Mouse (Mus musculus): ENCODE results near the gene Apoh. TPM values are rescaled to one million over a fixed set of nuclear protein-coding genes. Genes with fewer than 3 reads are reported as not detected.

The Apoh gene
- total and polyA plus RNA-seq, 3 experiments = 0.95 TPM; not detected in 2

- Histone ChIP-seq H3K4me2 (ENCODE audit: insufficient read depth, low read depth, poor library complexity, severe bottlenecking) (no peak overlapping the region), H3K27me3 (replicated peaks) (no peaks in the 10 kb centered on the region), H3K4me1 (ENCODE audit: control insufficient read depth in 1 of 2, insufficient read depth in 2 of 2) (peaks cover 5 to 66% of the 10 kb centered on the region in 2 experiments; a peak in 3 of 4 replicates), H3K9ac (ENCODE audit: insufficient read depth, low read depth) (no peak overlapping the region), H3K79me2 (replicated peaks; ENCODE audit: control insufficient read depth, extremely low read depth, insufficient read depth, poor library complexity, severe bottlenecking) (peaks cover 8% of the 10 kb centered on the region), H3K27ac (ENCODE audit: insufficient read depth, low read depth) (no peak overlapping the region), H3K9me3 (replicated peaks; ENCODE audit: low read length) (no peaks in the 10 kb centered on the region), H3K36me3 (replicated peaks in 1 of 2; ENCODE audit: control insufficient read depth in 1 of 2, insufficient read depth in 1 of 2, low read length in 1 of 2) (peaks cover 8 to 86% of the 10 kb centered on the region in 2 experiments), H3K4me3 (replicated peaks in 1 of 3; ENCODE audit: low read depth in 2 of 3, low read length in 2 of 3, poor library complexity in 1 of 3) (no peak overlapping the region)
- dilution Hi-C loops (cut with MboI; ENCODE audit: extremely low pct_ligation_motif_present, extremely low pct_unique_long_range_greater_than_20kb, low sequenced_read_pairs) (no loop called here), in situ Hi-C loops (cut with MboI; ENCODE audit: low pct_ligation_motif_present, low pct_unique_long_range_greater_than_20kb, low sequenced_read_pairs) (no loop called here)
- DNase-seq (ENCODE audit: extremely low read depth) = no peak
- no peak for TF ChIP-seq CHD2 (IDR thresholded peaks at IDR 0.05; ENCODE audit: low read length)
- no peak for TF ChIP-seq NELFE (IDR thresholded peaks at IDR 0.05; ENCODE audit: low read depth, low read length)
- TF ChIP-seq GABPA (IDR thresholded peaks at IDR 0.05; ENCODE audit: insufficient replicate concordance, low read depth, low read length) = no peak
- TF ChIP-seq RAD21 (IDR thresholded peaks at IDR 0.05; ENCODE audit: low read depth, low read length) = no peak
- no peak for TF ChIP-seq MEF2A (IDR thresholded peaks at IDR 0.05; ENCODE audit: borderline replicate concordance, low read depth, low read length)
- TF ChIP-seq KAT2A (IDR thresholded peaks at IDR 0.05; ENCODE audit: insufficient replicate concordance, low read length) = no peak
- TF ChIP-seq PAX5 (IDR thresholded peaks at IDR 0.05; ENCODE audit: low read length) = no peak
- TF ChIP-seq TBP (conservative IDR thresholded peaks at IDR 0.05; ENCODE audit: low read depth, low read length) = no peak
- no peak for TF ChIP-seq MAFK (IDR thresholded peaks at IDR 0.05; ENCODE audit: insufficient replicate concordance, low read length)
- TF ChIP-seq ETS1 (conservative IDR thresholded peaks at IDR 0.05; ENCODE audit: low read depth, low read length) = no peak
- TF ChIP-seq BHLHE40 (IDR thresholded peaks at IDR 0.05; ENCODE audit: low read depth, low read length) = no peak
- no peak for TF ChIP-seq E2F4 (IDR thresholded peaks at IDR 0.05; ENCODE audit: insufficient replicate concordance, low read depth, low read length)
- no peak for TF ChIP-seq IRF4 (IDR thresholded peaks at IDR 0.05; ENCODE audit: low read depth, low read length)
- no peak for TF ChIP-seq ELF1 (IDR thresholded peaks at IDR 0.05; ENCODE audit: low read depth, low read length)
- no peak for TF ChIP-seq TCF12 (IDR thresholded peaks at IDR 0.05; ENCODE audit: low read depth, low read length)
- no peak for TF ChIP-seq HCFC1 (IDR thresholded peaks at IDR 0.05; ENCODE audit: low read depth, low read length)
- TF ChIP-seq POLR2A (IDR thresholded peaks at IDR 0.05; ENCODE audit: low read depth, low read length) = no peak
- no peak for TF ChIP-seq SIN3A (IDR thresholded peaks at IDR 0.05; ENCODE audit: low read length)
- no peak for TF ChIP-seq UBTF (IDR thresholded peaks at IDR 0.05; ENCODE audit: low read depth, low read length)
- no peak for TF ChIP-seq ZNF384 (IDR thresholded peaks at IDR 0.05; ENCODE audit: low read depth, low read length)
Observed at GRCm38 (mm10) chr11:108294305-108294813, 48.8 kb upstream of the Apoh start.

GRCm38 (mm10) chr11:108295373-108295772 is 47.8 kb upstream of the Apoh start:
- Histone ChIP-seq H3K27me3 (replicated peaks) (no peaks in the 10 kb centered on the region), H3K9ac (ENCODE audit: insufficient read depth, low read depth) (no peak overlapping the region)
- dilution Hi-C loops (cut with MboI; ENCODE audit: extremely low pct_ligation_motif_present, extremely low pct_unique_long_range_greater_than_20kb, low sequenced_read_pairs) = no loop called here

More at GRCm38 (mm10) chr11:108295373-108295772, 47.8 kb upstream of the Apoh start:
- Histone ChIP-seq H3K4me1 (ENCODE audit: control insufficient read depth in 1 of 2, insufficient read depth in 2 of 2) (peaks cover 5 to 60% of the 10 kb centered on the region in 2 experiments; a peak in 3 of 4 replicates), H3K36me3 (replicated peaks in 1 of 2; ENCODE audit: control insufficient read depth in 1 of 2, insufficient read depth in 1 of 2, low read length in 1 of 2) (peaks cover 14 to 86% of the 10 kb centered on the region in 2 experiments), H3K4me3 (replicated peaks in 1 of 3; ENCODE audit: low read depth in 2 of 3, low read length in 2 of 3, poor library complexity in 1 of 3) (no peak overlapping the region), H3K27ac (ENCODE audit: insufficient read depth, low read depth) (no peak overlapping the region), H3K79me2 (replicated peaks; ENCODE audit: control insufficient read depth, extremely low read depth, insufficient read depth, poor library complexity, severe bottlenecking) (peaks cover 8% of the 10 kb centered on the region; the same call in 1 of the 2 replicates), H3K9me3 (replicated peaks; ENCODE audit: low read length) (no peaks in the 10 kb centered on the region), H3K4me2 (ENCODE audit: insufficient read depth, low read depth, poor library complexity, severe bottlenecking) (no peak overlapping the region)
- in situ Hi-C loops (cut with MboI; ENCODE audit: low pct_ligation_motif_present, low pct_unique_long_range_greater_than_20kb, low sequenced_read_pairs) = no loop called here
- DNase-seq (ENCODE audit: extremely low read depth) = no peak
- TF ChIP-seq MEF2A (IDR thresholded peaks at IDR 0.05; ENCODE audit: borderline replicate concordance, low read depth, low read length) (no peak), EP300 (IDR thresholded peaks at IDR 0.05; ENCODE audit: low read length) (no peak), ZKSCAN1 (IDR thresholded peaks at IDR 0.05; ENCODE audit: borderline replicate concordance, low read depth, low read length) (no peak), NRF1 (IDR thresholded peaks at IDR 0.05; ENCODE audit: low read depth, low read length) (no peak)

Data from CH12.LX (cell line).